Mouse (Mus musculus) ES-Bruce4 (cell line): ENCODE data around the gene Spats2. TPM values are rescaled to one million over a fixed set of nuclear protein-coding genes. Genes with fewer than 3 reads are reported as not detected.

ENCODE experiments used
- H3K27ac ChIP-seq: 2 replicates; pipeline ENCODE4 v1.5.1; 2012; ENCODE audit warnings: low read length, inconsistent platforms; ENCODE audit not compliant: insufficient read depth
- H3K27me3 ChIP-seq: 2 replicates; pipeline ENCODE4 v1.6.1; 2012; ENCODE audit warnings: mild to moderate bottlenecking, low read length, inconsistent platforms; ENCODE audit not compliant: control insufficient read depth, poor library complexity, insufficient read depth, severe bottlenecking
- H3K36me3 ChIP-seq: 2 replicates; pipeline ENCODE4 v1.6.1; 2012; ENCODE audit warnings: inconsistent platforms, mild to moderate bottlenecking, low read length, moderate library complexity; ENCODE audit not compliant: control insufficient read depth, poor library complexity, insufficient read depth, severe bottlenecking
- H3K4me1 ChIP-seq: one replicate; pipeline ENCODE4 v1.8.1; 2011; ENCODE audit warnings: low read length; ENCODE audit not compliant: control insufficient read depth, insufficient read depth
- H3K4me3 ChIP-seq: 2 replicates; pipeline ENCODE4 v1.5.1; 2011; ENCODE audit warnings: low read depth, mild to moderate bottlenecking, low read length
- H3K9ac ChIP-seq: 2 replicates; pipeline ENCODE4 v1.6.1; 2012; ENCODE audit warnings: low read depth, mild to moderate bottlenecking, inconsistent platforms; ENCODE audit not compliant: poor library complexity, severe bottlenecking
- H3K9me3 ChIP-seq: replicated peaks from 2 replicates; pipeline ENCODE4 v1.6.1; 2012; ENCODE audit warnings: mild to moderate bottlenecking, low read length, inconsistent platforms; ENCODE audit not compliant: control insufficient read depth, poor library complexity, insufficient read depth, severe bottlenecking
- CTCF ChIP-seq: IDR thresholded peaks from one replicate; pipeline ENCODE4 v1.8.1; 2011; ENCODE audit warnings: low read depth, low read length
- EP300 ChIP-seq: IDR thresholded peaks from 2 replicates; pipeline ENCODE4 v1.6.1; 2011; ENCODE audit warnings: low read depth, low read length; ENCODE audit not compliant: insufficient read depth
- POLR2A ChIP-seq: IDR thresholded peaks from one replicate; pipeline ENCODE4 v1.8.1; 2011; ENCODE audit warnings: low read length; ENCODE audit not compliant: insufficient read depth
- polyA plus RNA-seq: library from polyadenylated mRNA; stranded (reverse); fragments of >200 nt; gene quantifications from 2 replicates; pipeline ENCODE4 v1.2.4, GENCODE M21; 2011; ENCODE audit warnings: low read depth; ENCODE audit not compliant: missing spikeins, insufficient read depth, insufficient read length

The Spats2 gene
- polyA plus RNA-seq, 1 experiment, result 60.7 TPM

DNA sequence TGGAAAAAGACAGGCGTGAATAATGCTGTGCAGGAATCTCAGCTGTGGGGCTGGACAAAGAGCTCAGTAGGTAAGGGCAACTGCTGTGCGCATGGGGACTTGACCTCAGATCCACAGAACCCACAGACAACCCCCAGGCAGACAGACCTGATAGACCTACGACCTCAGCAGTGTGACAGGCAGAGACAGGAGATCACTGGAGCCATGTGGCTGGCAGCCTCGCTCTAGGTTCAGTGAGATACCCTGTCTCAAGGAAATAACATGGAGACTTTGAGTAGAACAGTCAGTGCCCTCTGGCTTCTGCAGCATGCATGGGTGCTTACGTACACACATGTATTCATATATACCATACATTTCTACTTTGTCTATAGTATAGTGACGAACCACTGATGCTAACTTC is 46.4 kb downstream of the Spats2 start:
- H3K27ac ChIP-seq, result no peak overlapping the region
- H3K4me1 ChIP-seq, result no peaks in the 10 kb centered on the region
- no peak for TF ChIP-seq CTCF
- peaks cover 15% of the 10 kb centered on the region for H3K36me3 ChIP-seq
- H3K9me3 ChIP-seq, result no peaks in the 10 kb centered on the region
- no peak overlapping the region for H3K4me3 ChIP-seq
- no peaks in the 10 kb centered on the region for H3K27me3 ChIP-seq
- H3K9ac ChIP-seq, result no peak overlapping the region

DNA sequence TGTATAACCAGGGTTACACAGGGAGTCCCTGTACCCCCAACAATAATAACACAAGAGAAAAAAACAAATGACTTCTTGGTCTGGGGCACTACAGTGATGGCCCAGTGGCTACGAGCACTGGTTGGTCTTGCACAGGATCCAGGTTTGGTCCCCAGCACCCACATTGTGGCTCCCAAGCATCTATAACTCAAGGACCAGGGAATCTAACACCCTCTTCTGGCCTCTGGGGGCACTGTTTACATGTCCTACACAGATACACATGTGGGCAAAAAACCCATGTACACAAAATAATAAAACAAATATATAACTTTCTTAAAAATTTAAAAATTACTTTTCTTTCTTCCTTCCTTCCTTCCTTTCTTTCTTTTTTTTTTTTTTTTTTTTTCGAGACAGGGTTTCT is 53.9 kb downstream of the Spats2 start:
- TF ChIP-seq CTCF (no peak), POLR2A (no peak), EP300 (no peak)
- Histone ChIP-seq H3K36me3 (peaks cover 17% of the 10 kb centered on the region), H3K9ac (no peak overlapping the region), H3K27me3 (no peaks in the 10 kb centered on the region), H3K4me3 (no peak overlapping the region), H3K4me1 (no peaks in the 10 kb centered on the region), H3K9me3 (no peaks in the 10 kb centered on the region), H3K27ac (no peak overlapping the region)

DNA sequence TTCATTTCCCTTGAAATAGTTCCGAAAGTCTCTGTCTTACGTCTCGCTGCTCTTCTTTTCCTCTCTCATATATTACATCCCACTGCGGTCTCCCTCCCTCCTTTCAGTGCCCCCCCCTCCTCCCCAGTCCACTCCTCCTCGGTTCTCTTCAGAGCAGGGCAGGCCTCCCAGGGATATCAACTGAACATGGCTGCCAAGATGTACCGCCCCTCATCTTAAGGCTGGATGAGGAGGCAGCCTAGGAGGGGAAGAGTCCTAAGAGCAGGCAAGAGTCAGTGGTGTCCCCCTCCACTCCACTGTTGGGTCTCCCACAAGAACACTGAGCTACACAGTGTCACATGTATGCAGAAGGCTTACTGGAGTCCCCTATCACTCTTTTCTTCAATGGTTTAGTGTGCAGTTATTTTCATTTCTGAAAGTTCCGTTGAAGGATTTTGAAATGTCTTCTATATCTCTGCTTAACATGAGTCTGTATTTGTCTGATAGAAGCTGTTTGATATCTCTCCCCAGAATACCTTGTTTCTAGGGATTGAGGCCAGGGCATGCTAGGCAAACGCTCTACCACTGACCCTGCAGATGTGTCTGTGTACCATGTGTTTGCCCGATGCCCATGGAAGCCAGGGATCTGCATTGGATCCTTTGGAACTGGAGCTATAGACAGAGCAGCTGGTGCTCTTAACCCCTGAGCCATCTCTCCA is 58.6 kb downstream of the Spats2 start:
- Histone ChIP-seq H3K9ac (no peak overlapping the region), H3K4me3 (no peak overlapping the region), H3K27me3 (no peaks in the 10 kb centered on the region), H3K36me3 (peaks cover 23% of the 10 kb centered on the region), H3K9me3 (no peaks in the 10 kb centered on the region), H3K27ac (no peak overlapping the region), H3K4me1 (no peaks in the 10 kb centered on the region)
- TF ChIP-seq POLR2A, result no peak
- no peak for TF ChIP-seq EP300
- no peak for TF ChIP-seq CTCF

DNA sequence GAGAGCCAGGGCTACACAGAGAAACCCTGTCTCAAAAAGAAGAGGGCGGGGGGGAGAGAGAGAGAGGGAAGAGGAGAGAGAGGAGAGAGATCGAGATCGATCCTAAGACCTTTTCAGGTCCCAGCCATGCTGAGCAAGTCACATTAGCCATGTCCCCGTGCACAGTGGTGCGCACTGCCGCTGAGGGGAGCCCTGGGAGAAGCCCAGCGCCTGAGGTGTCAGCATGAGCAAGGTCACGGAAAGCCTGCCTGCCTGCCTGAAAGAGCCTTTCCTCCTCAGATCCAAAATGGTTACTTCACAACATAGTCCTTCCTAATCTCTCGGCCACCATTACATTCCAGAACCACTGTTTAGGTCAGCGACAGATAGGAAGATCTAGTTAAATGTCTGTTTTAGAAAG is 68.6 kb downstream of the Spats2 start:
- Histone ChIP-seq H3K27me3 (no peaks in the 10 kb centered on the region), H3K4me3 (no peak overlapping the region), H3K9ac (no peak overlapping the region), H3K4me1 (no peaks in the 10 kb centered on the region), H3K27ac (no peak overlapping the region), H3K36me3 (peaks cover 6% of the 10 kb centered on the region), H3K9me3 (no peaks in the 10 kb centered on the region)
- TF ChIP-seq EP300 (no peak), POLR2A (no peak), CTCF (no peak)

GRCm38 (mm10) chr15:99195043-99195442 is 69.3 kb downstream of the Spats2 start:
- H3K4me3 ChIP-seq, result no peak overlapping the region
- no peaks in the 10 kb centered on the region for H3K4me1 ChIP-seq
- TF ChIP-seq EP300 (no peak), POLR2A (no peak)
- H3K9me3 ChIP-seq, result no peaks in the 10 kb centered on the region
- no peaks in the 10 kb centered on the region for H3K27me3 ChIP-seq
- H3K9ac ChIP-seq, result no peak overlapping the region
- no peak overlapping the region for H3K27ac ChIP-seq
- peaks cover 6% of the 10 kb centered on the region for H3K36me3 ChIP-seq

DNA sequence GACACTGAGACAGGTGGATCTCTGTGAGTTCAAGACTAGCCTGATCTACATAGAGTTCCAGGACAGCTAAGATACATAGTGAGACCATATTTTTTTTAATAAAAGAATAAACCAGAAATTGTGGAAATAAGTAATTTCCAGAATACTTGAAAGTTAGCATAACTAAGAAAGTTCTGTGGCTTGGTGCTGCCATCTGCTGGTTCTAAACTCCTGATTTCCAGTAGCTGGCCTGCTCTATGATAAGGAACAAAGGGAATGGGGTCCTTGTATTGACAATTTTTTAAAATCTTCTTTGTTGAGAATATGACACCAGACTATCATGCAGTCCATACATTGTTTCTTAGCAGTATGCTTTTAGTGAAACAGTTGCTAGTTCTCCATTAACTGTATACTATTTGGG is 73.0 kb downstream of the Spats2 start:
- Histone ChIP-seq H3K27me3 (no peaks in the 10 kb centered on the region), H3K9me3 (no peaks in the 10 kb centered on the region), H3K9ac (no peak overlapping the region), H3K36me3 (no peaks in the 10 kb centered on the region), H3K4me1 (no peaks in the 10 kb centered on the region), H3K4me3 (no peak overlapping the region), H3K27ac (no peak overlapping the region)
- no peak for TF ChIP-seq CTCF
- no peak for TF ChIP-seq EP300
- TF ChIP-seq POLR2A, result no peak
